Mouse (Mus musculus) layer of hippocampus, adult 18-20 months (tissue): ENCODE measurements around the gene Hapln2. TPM values are rescaled to one million over a fixed set of nuclear protein-coding genes. Genes with fewer than 3 reads are reported as not detected.

ENCODE experiments used
- DNase-seq, 2 experiments: peaks; one replicate each; pipeline ENCODE4 v3.0.0; 2022; ENCODE audit warnings: low spot score in 2 of 2
- total RNA-seq, 2 experiments: library from RNA; stranded (reverse); gene quantifications; 2 replicates each; pipeline ENCODE4 v1.2.3; 2021

Gene Hapln2
- total RNA-seq, 2 experiments from 2014 or later = 33.0 to 33.4 TPM

DNA sequence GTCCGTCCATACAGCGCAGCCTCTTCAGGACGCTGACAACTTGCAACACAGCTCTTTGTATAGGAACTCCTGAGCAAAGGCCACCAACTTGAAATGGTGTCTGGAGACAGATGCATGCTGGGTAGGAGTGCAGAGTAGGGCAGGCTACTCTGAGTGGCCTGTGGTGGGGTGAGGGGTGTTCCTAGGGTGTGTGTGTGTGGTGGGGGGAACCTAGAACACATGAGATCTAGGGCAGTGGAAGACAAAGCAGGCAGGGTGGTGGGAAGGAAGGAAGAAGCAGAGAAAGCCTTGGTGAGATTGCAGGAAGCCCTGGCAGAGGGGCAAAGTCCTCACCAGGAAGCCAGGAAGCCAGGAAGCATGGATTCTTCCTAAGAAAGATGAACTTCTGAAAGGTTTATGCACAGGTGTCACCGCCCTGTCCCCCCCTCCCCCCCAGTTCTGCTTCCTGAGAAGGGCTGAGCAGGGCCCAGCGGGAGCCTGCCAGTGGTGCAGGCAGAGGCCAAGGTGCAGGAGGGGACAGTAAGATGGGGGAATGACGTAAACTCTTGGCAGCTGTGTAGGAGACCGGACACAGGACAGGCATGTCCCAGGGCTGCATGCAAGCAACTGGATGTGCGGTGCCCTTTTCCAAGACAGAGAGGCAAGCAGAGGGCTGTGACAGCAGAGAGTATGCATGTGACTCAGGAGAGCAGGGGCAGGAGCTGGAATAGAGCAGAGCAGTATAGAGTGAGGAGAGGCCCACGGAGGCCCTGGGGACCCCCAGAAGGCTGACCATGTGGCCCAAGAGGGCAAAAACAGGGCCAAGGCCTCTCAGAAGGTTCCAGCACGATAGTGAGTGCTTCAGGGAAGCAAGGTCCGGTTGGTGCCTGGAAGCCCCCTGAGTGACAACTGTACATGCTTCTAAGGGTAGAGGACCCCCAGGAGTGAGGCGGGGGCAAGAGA, 45.2 kb downstream of the Hapln2 start:
- DNase-seq = no peak

DNA sequence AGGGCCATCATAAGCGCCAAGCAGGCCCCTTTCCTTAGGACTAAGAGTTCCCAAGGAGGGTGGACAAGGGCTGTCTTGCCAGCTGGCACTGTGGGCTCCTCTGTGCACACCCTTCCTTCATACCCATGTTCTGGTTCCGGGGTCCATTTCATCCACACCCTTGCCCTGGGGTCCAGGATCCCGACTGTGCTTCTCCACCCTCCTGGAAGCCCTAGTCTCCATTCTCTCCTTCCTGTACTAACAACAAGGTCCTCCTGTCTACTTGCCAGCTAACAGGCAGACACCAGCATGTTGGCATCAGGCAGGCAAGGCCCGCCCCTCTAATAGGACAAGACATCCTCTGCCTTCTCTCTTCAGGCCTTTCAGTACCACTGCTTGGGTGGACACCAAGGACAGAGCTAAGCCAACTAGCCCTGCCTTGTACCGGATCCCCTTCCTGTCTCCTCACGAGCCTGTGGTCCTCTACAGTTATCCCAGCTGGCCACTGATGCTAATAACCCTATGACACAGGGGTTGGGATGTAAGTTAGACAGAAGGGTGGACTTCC, 46.1 kb downstream of the Hapln2 start:
- DNase-seq = no peak

DNA sequence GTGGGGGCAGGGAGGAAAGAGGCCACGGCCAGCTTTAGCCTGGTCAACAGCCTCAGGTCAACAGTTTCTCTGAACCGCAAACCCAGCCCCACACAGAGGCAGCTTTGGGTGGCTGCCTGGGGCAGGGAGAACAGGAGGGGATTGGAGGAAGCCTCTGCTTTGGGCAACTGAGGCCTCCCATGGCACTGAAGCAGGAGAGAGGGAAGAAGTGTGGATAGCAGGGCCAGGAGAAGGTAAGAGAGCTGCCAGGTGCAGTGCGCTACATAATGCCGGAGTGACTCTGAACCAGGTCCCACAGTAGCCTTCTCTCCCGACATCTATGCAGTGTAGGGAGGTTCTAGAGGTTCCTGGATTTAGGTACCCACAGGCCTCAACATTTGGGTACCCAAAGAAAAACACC, 46.7 kb downstream of the Hapln2 start:
- DNase-seq = no peak

DNA sequence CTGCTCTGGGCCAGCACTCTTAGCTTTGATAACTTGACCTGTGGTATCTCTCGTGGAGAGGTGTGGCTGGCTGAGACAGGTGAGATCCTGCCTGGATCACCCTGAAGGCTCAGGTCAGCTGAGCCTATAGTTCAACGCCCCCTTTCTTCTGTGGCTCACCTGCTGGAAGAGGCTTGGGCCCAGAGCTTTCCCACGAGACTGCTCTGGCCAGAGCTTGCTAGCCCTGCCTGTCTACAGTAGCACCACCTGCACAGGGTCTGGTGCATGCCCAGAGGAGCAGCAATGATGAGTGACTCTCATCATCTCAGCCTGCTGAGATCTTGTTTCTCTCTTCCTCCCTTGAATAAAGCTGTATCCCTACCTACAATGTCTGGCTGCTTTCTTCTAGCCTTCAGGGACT, 47.3 kb downstream of the Hapln2 start:
- no peak for DNase-seq

DNA sequence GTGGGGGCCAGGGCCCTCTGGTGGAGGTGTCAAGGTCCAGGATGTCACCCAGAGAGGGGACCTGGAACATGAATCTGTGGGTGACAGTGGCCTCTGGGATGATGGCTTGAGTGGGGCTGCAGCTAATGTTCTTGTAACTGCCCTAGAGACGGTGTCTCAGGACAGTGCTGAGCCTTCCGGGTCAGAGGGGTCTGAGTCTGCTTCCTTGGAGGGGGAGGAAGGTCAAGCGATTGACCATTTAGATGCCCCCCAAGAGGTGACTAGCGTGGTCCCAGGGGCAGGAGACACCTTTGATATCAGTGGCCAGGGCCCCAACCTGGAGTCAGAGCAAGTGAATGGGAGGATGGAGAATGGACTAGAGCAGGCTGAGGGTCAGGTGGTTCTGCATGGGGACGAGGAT, 47.9 kb downstream of the Hapln2 start:
- DNase-seq = no peak

DNA sequence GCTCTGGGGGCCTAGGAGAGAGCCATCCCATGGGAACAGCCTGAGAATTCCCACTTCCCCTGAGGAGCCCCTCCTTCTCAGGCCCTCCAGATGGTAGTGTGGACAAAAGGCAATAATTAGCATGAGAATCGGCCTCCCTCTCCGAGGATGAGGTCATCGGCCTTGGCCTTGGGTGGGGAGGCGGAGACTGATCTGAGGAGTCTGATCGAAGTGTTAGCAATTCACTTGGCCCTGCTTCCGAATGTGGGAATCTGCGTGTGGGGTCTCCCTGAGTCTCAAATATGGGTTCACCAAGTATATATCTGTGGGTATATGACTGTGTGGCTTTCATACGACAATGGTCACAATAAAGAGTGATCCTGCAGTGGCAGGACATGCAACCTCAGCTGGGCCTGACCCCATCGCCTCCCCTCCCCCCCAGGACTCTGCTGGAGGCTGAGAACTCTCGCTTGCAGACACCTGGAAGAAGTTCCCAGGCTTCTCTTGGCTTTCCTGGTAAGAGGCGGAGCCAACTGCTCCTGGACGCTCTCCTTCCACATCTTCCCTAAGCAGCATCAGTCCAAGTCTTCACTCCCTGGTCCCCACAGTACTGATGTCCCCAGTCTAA, 52.9 kb downstream of the Hapln2 start:
- DNase-seq = no peak

DNA sequence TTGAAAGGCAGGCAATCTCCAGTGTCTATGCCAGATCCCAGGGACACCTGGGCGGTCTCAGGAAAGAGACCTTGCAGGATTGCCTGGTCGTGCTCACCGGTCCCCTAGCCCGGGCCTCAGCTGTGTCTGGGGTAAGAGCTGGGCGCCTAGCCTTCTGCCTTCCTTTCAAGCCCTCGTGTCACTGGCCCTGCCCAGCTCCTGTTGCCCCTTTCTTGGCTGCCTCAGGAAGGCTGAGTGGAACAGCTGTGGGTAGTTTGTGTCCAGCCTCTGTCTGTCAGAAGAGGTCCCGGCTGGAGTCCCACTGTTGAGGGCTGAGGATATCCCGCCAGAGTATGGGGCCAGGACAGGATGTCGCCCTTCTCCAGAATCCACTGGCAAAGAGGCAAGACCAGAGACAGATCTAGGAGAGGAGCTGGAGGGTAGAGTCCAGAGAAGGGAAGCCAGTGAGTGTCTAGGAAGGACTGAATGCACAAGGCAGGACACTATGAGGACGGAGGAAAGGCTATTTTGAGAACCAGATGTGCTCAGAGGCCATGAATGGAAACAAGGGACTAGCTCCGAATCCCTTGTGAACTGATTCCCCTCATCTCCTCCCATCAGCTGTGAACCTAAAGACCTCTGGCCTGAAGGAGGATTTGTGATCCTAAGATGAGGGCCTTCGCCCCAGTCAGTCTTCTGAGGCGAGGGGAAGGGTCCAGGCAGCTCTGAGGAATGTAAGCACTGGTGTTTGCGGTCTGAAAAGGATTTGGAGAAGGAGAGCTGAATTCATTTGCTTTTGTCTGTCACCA, 53.6 kb downstream of the Hapln2 start:
- DNase-seq = no peak

DNA sequence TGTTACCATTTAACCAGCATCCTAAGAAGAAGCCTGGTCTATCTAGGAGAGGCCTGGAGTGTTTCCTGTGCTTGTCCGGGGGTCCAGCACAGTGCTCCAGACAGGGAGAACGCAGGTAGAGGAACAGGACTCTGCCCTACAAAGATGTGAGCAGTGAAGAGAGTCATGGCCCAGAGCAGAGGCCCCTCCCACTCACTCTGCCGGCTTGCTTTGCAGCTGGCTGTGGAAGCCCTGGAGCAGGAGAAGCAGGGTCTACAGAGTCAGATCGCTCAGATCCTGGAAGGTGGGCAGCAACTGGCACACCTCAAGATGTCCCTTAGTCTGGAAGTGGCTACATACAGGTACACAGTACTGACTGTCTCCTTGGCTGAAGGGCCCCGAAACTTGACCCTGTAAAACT, 54.6 kb downstream of the Hapln2 start:
- DNase-seq = no peak

DNA sequence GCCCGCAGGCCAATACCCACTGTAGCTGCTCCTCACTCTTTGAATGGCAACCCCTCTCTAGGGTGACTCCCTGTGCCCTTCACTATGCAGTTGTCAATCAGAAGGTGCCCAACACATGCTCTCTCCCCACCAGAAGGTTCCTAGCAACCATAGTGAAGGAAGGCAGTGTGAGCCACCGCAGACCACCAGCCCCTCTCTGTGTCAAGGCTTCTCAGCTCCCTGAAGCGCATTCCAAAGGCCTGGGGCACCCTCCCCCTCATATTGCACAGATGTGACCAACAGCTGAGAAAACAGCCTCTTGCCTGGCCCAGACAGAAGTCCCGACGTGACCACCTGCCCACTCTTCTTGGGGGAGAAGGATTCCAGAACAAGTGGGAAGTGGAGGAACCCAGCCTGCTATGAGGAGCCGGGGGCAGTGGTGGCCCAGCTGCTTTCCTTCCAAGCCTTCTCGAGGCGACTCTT, 55.1 kb downstream of the Hapln2 start:
- no peak for DNase-seq

Other genes starting within 250 kb of the Hapln2 start
- gene Ntrk1, start 232.4 kb downstream of the Hapln2 start, total RNA-seq = under 1 TPM; 0.25 to 0.32 TPM
- gene Insrr, start 230.6 kb downstream of the Hapln2 start, total RNA-seq = under 1 TPM; 0.15 TPM
- gene Pear1, start 203.3 kb downstream of the Hapln2 start, total RNA-seq = 10 to 100 TPM in 1 of 2 experiments, 1 to 10 TPM in 1; 7.1 to 11.6 TPM
- gene Sh2d2a, start 180.8 kb downstream of the Hapln2 start, total RNA-seq = not detected
- gene Prcc, start 142.0 kb downstream of the Hapln2 start, total RNA-seq = 10 to 100 TPM; 56.0 to 61.0 TPM
- gene Hdgf, start 121.3 kb downstream of the Hapln2 start, total RNA-seq = 100 to 1,000 TPM; 144 to 153 TPM
- 10 to 100 TPM; 52.3 to 55.2 TPM for gene Mrpl24, start 108.1 kb downstream of the Hapln2 start, total RNA-seq
- 10 to 100 TPM; 13.9 to 15.1 TPM for gene Isg20l2, start 97.3 kb downstream of the Hapln2 start, total RNA-seq
- gene Rrnad1, start 96.9 kb downstream of the Hapln2 start, total RNA-seq = 10 to 100 TPM; 22.3 to 22.8 TPM
- gene Crabp2, start 78.9 kb downstream of the Hapln2 start, total RNA-seq = 1 to 10 TPM; 1.4 to 2.6 TPM
- gene Nes, start 56.5 kb downstream of the Hapln2 start, total RNA-seq = 1 to 10 TPM; 3.6 to 4.7 TPM
- 100 to 1,000 TPM; 281 to 298 TPM for gene Bcan, start 27.4 kb downstream of the Hapln2 start, total RNA-seq
- gene Gpatch4, start 15.5 kb upstream of the Hapln2 start, total RNA-seq = 10 to 100 TPM; 16.3 to 16.5 TPM
- gene Naxe, start 30.9 kb upstream of the Hapln2 start, total RNA-seq = 10 to 100 TPM; 81.9 to 82.9 TPM
- not detected for gene Ttc24, start 50.7 kb upstream of the Hapln2 start, total RNA-seq
- under 1 TPM; 0.13 to 0.22 TPM for gene Iqgap3, start 54.4 kb upstream of the Hapln2 start, total RNA-seq
- 100 to 1,000 TPM; 194 to 205 TPM for gene Mef2d, start 114.8 kb upstream of the Hapln2 start, total RNA-seq
- not detected for gene Rhbg, start 227.1 kb upstream of the Hapln2 start, total RNA-seq